Mouse (Mus musculus) A20 (cell line): Measurements from ENCODE around the gene Sec16b.
A peak's percentile ranks its signal among the peaks of the same experiment; 100 is the strongest.

Experiments
- DNase-seq: peaks from one replicate; pipeline ENCODE4 v3.0.0-alpha.2; 2011; ENCODE audit warnings: low read depth, low spot score

The Sec16b gene

GRCm38 (mm10) chr1:157506522-157506921 lies at the start of gene Sec16b:
Gene Sec16b (plus strand): TSS chr1:157506728.
- no peak for DNase-seq

GRCm38 (mm10) chr1:157457789-157458188 lies 48.7 kb upstream of the Sec16b start:
- DNase-seq = no peak

- DNase-seq = no peak
Observed at GRCm38 (mm10) chr1:157458421-157459208, 47.9 kb upstream of the Sec16b start, which contains the start of gene Cryzl2. Gene Cryzl2 (plus strand): TSS chr1:157458577.

- DNase-seq = no peak
Observed at GRCm38 (mm10) chr1:157459904-157460303, 46.6 kb upstream of the Sec16b start.

- DNase-seq = no peak
Observed at GRCm38 (mm10) chr1:157461276-157461675, 45.3 kb upstream of the Sec16b start.

GRCm38 (mm10) chr1:157462336-157462735 lies 44.2 kb upstream of the Sec16b start:
- no peak for DNase-seq

GRCm38 (mm10) chr1:157465194-157465593 lies 41.3 kb upstream of the Sec16b start:
- DNase-seq = peak; percentile 47

- DNase-seq = no peak
Observed at GRCm38 (mm10) chr1:157467866-157468265, 38.7 kb upstream of the Sec16b start.

- no peak for DNase-seq
Observed at GRCm38 (mm10) chr1:157470761-157471386, 35.7 kb upstream of the Sec16b start.

GRCm38 (mm10) chr1:157472716-157473115 lies 33.8 kb upstream of the Sec16b start:
- DNase-seq = no peak

GRCm38 (mm10) chr1:157474865-157475264 lies 31.7 kb upstream of the Sec16b start:
- no peak for DNase-seq

GRCm38 (mm10) chr1:157476231-157476630 lies 30.3 kb upstream of the Sec16b start:
- no peak for DNase-seq

GRCm38 (mm10) chr1:157480090-157480489 lies 26.4 kb upstream of the Sec16b start:
- no peak for DNase-seq

GRCm38 (mm10) chr1:157480901-157481300 lies 25.6 kb upstream of the Sec16b start:
- DNase-seq = peak; percentile 7

- DNase-seq = no peak
Observed at GRCm38 (mm10) chr1:157481666-157482065, 24.9 kb upstream of the Sec16b start.

- DNase-seq = no peak
Observed at GRCm38 (mm10) chr1:157484161-157484560, 22.4 kb upstream of the Sec16b start.

GRCm38 (mm10) chr1:157500657-157501056 lies 5.9 kb upstream of the Sec16b start:
- DNase-seq = no peak

GRCm38 (mm10) chr1:157501352-157501945 lies 5.1 kb upstream of the Sec16b start:
- DNase-seq = no peak

- DNase-seq = no peak
Observed at GRCm38 (mm10) chr1:157503071-157503470, 3.5 kb upstream of the Sec16b start.

- DNase-seq = no peak
Observed at GRCm38 (mm10) chr1:157506995-157507595, 567 bp downstream of the Sec16b start.

GRCm38 (mm10) chr1:157507814-157508213 lies 1.3 kb downstream of the Sec16b start:
- no peak for DNase-seq
